Mouse (Mus musculus): ENCODE data around the gene Nt5dc3.

- TF ChIP-seq POLR2A (IDR thresholded peaks at IDR 0.05; ENCODE audit: extremely low read depth, insufficient read depth, low read length) (no peak), CTCF (IDR thresholded peaks at IDR 0.05; ENCODE audit: low read depth, low read length) (no peak)
These were observed 42.2 kb downstream of the Nt5dc3 start for GRCm38 (mm10) chr10:86821014-86821413.

Measured in liver, adult 2 months (tissue).